Mouse (Mus musculus) heart, embryonic 10.5 days (tissue): ENCODE data around the gene Acsl5. TPM values are rescaled to one million over a fixed set of nuclear protein-coding genes. Genes with fewer than 3 reads are reported as not detected.

Experiments used
- DNase-seq: peaks from one replicate; pipeline ENCODE4 v3.0.0-alpha.2; 2017; ENCODE audit warnings: low spot score
- H3K27ac ChIP-seq: fragments of 300-500 bp; sonication (generic); 2 replicates; pipeline ENCODE4 v1.5.1; 2016; ENCODE audit warnings: mild to moderate bottlenecking
- H3K27me3 ChIP-seq: fragments of 300-500 bp; sonication (generic); 2 replicates; pipeline ENCODE4 v1.6.1; 2016; ENCODE audit warnings: mild to moderate bottlenecking; ENCODE audit not compliant: poor library complexity, insufficient read depth, severe bottlenecking
- H3K36me3 ChIP-seq: fragments of 300-500 bp; sonication (generic); 2 replicates; pipeline ENCODE4 v1.6.1; 2016; ENCODE audit warnings: mild to moderate bottlenecking, moderate library complexity
- H3K4me1 ChIP-seq: fragments of 300-500 bp; sonication (generic); 2 replicates; pipeline ENCODE4 v1.6.1; 2016; ENCODE audit warnings: mild to moderate bottlenecking
- H3K4me3 ChIP-seq: fragments of 300-500 bp; sonication (generic); 2 replicates; pipeline ENCODE4 v1.5.1; 2016; ENCODE audit warnings: mild to moderate bottlenecking, moderate library complexity
- H3K9me3 ChIP-seq: fragments of 300-500 bp; sonication (generic); 2 replicates; pipeline ENCODE4 v1.6.1; 2016; ENCODE audit warnings: mild to moderate bottlenecking, moderate library complexity
- WGBS: fragments of 180-500 bp; shearing (Covaris S2); methylation state at CpG from one replicate; pipeline ENCODE4 v1.1.7; 2016; 5-methylcytosine and 5-hydroxymethylcytosine counted together
- polyA plus RNA-seq: library from polyadenylated mRNA; unstranded; fragments of >200 nt; fragmentation: Nextera tagmentation; extraction: Ambion mirVana; gene quantifications from 2 replicates; pipeline ENCODE4 v1.2.1, GENCODE M21; 2016

Acsl5 gene
- polyA plus RNA-seq, 1 experiment from 2014 or later: 33.7 TPM

- Histone ChIP-seq H3K9me3 (no peaks in the 10 kb centered on the region), H3K36me3 (no peaks in the 10 kb centered on the region), H3K4me3 (peak overlapping the region; percentile 59), H3K27me3 (no peaks in the 10 kb centered on the region), H3K4me1 (peaks cover 17% of the 10 kb centered on the region), H3K27ac (0 out of 2 replicates have a peak overlapping the region, but pooled peaks have one; percentile 78)
- WGBS: 72% methylated on average over 8 of the region's 8 CpGs
- no peak for DNase-seq
These were observed 32.4 kb upstream of the Acsl5 start for GRCm38 (mm10) chr19:55219359-55219758.

GRCm38 (mm10) chr19:55221208-55221607 lies 30.5 kb upstream of the Acsl5 start:
- no peaks in the 10 kb centered on the region for H3K27me3 ChIP-seq
- DNase-seq: no peak

GRCm38 (mm10) chr19:55222268-55222667 lies 29.5 kb upstream of the Acsl5 start:
- DNase-seq: no peak

More at GRCm38 (mm10) chr19:55221208-55221607, 30.5 kb upstream of the Acsl5 start:
- Histone ChIP-seq H3K27ac (no peak overlapping the region), H3K4me3 (no peak overlapping the region), H3K9me3 (no peaks in the 10 kb centered on the region), H3K36me3 (no peaks in the 10 kb centered on the region), H3K4me1 (peaks cover 17% of the 10 kb centered on the region)
- 82% methylated on average over 6 of the region's 6 CpGs for WGBS

GRCm38 (mm10) chr19:55226621-55227020 lies 25.1 kb upstream of the Acsl5 start:
- WGBS: 76% methylated on average over 5 of the region's 5 CpGs
- DNase-seq: no peak
- H3K36me3 ChIP-seq: no peaks in the 10 kb centered on the region
- no peaks in the 10 kb centered on the region for H3K9me3 ChIP-seq
- 0 out of 2 replicates have a peak, but pooled peaks cover 5% of the 10 kb centered on the region for H3K4me1 ChIP-seq
- peaks cover 3% of the 10 kb centered on the region; the same call in 1 of the 2 replicates for H3K27me3 ChIP-seq
- H3K4me3 ChIP-seq: no peak overlapping the region
- no peak overlapping the region for H3K27ac ChIP-seq

More at GRCm38 (mm10) chr19:55222268-55222667, 29.5 kb upstream of the Acsl5 start:
- Histone ChIP-seq H3K36me3 (no peaks in the 10 kb centered on the region), H3K4me3 (no peak overlapping the region), H3K4me1 (peaks cover 16% of the 10 kb centered on the region), H3K27ac (no peak overlapping the region), H3K9me3 (no peaks in the 10 kb centered on the region), H3K27me3 (0 out of 2 replicates have a peak, but pooled peaks cover 3% of the 10 kb centered on the region)
- WGBS: 89% methylated on average over 9 of the region's 9 CpGs

- Histone ChIP-seq H3K4me1 (0 out of 2 replicates have a peak, but pooled peaks cover 9% of the 10 kb centered on the region), H3K4me3 (no peak overlapping the region), H3K27ac (no peak overlapping the region), H3K36me3 (no peaks in the 10 kb centered on the region), H3K27me3 (peaks cover 3% of the 10 kb centered on the region; the same call in 1 of the 2 replicates), H3K9me3 (no peaks in the 10 kb centered on the region)
- DNase-seq: no peak
- 76% methylated on average over 7 of the region's 7 CpGs for WGBS
These were observed 24.6 kb upstream of the Acsl5 start for GRCm38 (mm10) chr19:55227135-55227534.

- no peak overlapping the region for H3K27ac ChIP-seq
- no peak overlapping the region for H3K4me3 ChIP-seq
- H3K9me3 ChIP-seq: no peaks in the 10 kb centered on the region
- DNase-seq: no peak
- 68% methylated on average over 10 of the region's 10 CpGs for WGBS
- 0 out of 2 replicates have a peak, but pooled peaks cover 11% of the 10 kb centered on the region for H3K4me1 ChIP-seq
- peaks cover 3% of the 10 kb centered on the region; the same call in 1 of the 2 replicates for H3K27me3 ChIP-seq
- no peaks in the 10 kb centered on the region for H3K36me3 ChIP-seq
These were observed 20.7 kb upstream of the Acsl5 start for GRCm38 (mm10) chr19:55231081-55231480.

GRCm38 (mm10) chr19:55232136-55232535 lies 19.6 kb upstream of the Acsl5 start:
- Histone ChIP-seq H3K4me1 (0 out of 2 replicates have a peak, but pooled peaks cover 11% of the 10 kb centered on the region), H3K36me3 (no peaks in the 10 kb centered on the region), H3K4me3 (no peak overlapping the region), H3K9me3 (no peaks in the 10 kb centered on the region), H3K27ac (no peak overlapping the region), H3K27me3 (no peaks in the 10 kb centered on the region; the same call in 1 of the 2 replicates)
- no peak for DNase-seq
- 55% methylated on average over 8 of the region's 8 CpGs for WGBS

GRCm38 (mm10) chr19:55236026-55236425 lies 15.7 kb upstream of the Acsl5 start:
- DNase-seq: no peak
- Histone ChIP-seq H3K27me3 (peaks cover 4% of the 10 kb centered on the region; the same call in 1 of the 2 replicates), H3K36me3 (no peaks in the 10 kb centered on the region), H3K27ac (no peak overlapping the region), H3K4me1 (0 out of 2 replicates have a peak, but pooled peaks cover 9% of the 10 kb centered on the region), H3K4me3 (no peak overlapping the region), H3K9me3 (no peaks in the 10 kb centered on the region)
- 60% methylated on average over 2 of the region's 2 CpGs for WGBS

- 0 out of 2 replicates have a peak, but pooled peaks cover 6% of the 10 kb centered on the region for H3K4me1 ChIP-seq
- no peak for DNase-seq
- no peaks in the 10 kb centered on the region for H3K36me3 ChIP-seq
- peaks cover 8% of the 10 kb centered on the region; the same call in 1 of the 2 replicates for H3K27me3 ChIP-seq
- H3K4me3 ChIP-seq: no peak overlapping the region
- no peak overlapping the region for H3K27ac ChIP-seq
- no peaks in the 10 kb centered on the region for H3K9me3 ChIP-seq
- 61% methylated on average over 5 of the region's 5 CpGs for WGBS
These were observed 15.2 kb upstream of the Acsl5 start for GRCm38 (mm10) chr19:55236564-55236963.

GRCm38 (mm10) chr19:55239766-55240426 lies 11.8 kb upstream of the Acsl5 start:
- WGBS: 65% methylated on average over 6 of the region's 6 CpGs
- H3K4me1 ChIP-seq: peaks cover 7% of the 10 kb centered on the region; the same call in 1 of the 2 replicates
- DNase-seq: no peak
- no peak overlapping the region for H3K4me3 ChIP-seq
- no peaks in the 10 kb centered on the region for H3K9me3 ChIP-seq
- no peak overlapping the region for H3K27ac ChIP-seq
- peaks cover 8% of the 10 kb centered on the region; the same call in 1 of the 2 replicates for H3K27me3 ChIP-seq
- no peaks in the 10 kb centered on the region for H3K36me3 ChIP-seq

GRCm38 (mm10) chr19:55241186-55241645 lies 10.5 kb upstream of the Acsl5 start, which contains the start of gene Gucy2g:
TSS of gene Gucy2g (minus strand) at chr19:55241236.
- 72% methylated on average over 6 of the region's 6 CpGs for WGBS
- Histone ChIP-seq H3K9me3 (no peaks in the 10 kb centered on the region), H3K4me1 (peaks cover 12% of the 10 kb centered on the region; the same call in 1 of the 2 replicates), H3K27ac (no peak within 1 kb of the TSS), H3K4me3 (no peak within 1 kb of the TSS), H3K36me3 (no peaks in the 10 kb centered on the region), H3K27me3 (peaks cover 12% of the 10 kb centered on the region; the same call in 1 of the 2 replicates)
- no peak for DNase-seq

GRCm38 (mm10) chr19:55244791-55245231 lies 6.9 kb upstream of the Acsl5 start:
- H3K4me3 ChIP-seq: no peak overlapping the region
- peaks cover 19% of the 10 kb centered on the region; the same call in 1 of the 2 replicates for H3K4me1 ChIP-seq
- peak overlapping the region; percentile 75 for H3K27ac ChIP-seq
- peak; percentile 81 for DNase-seq
- no peaks in the 10 kb centered on the region for H3K9me3 ChIP-seq
- 19% methylated on average over 7 of the region's 7 CpGs for WGBS
- H3K27me3 ChIP-seq: peaks cover 12% of the 10 kb centered on the region; the same call in 1 of the 2 replicates
- no peaks in the 10 kb centered on the region for H3K36me3 ChIP-seq

GRCm38 (mm10) chr19:55247563-55247962 lies 4.2 kb upstream of the Acsl5 start:
- no peak for DNase-seq
- 0 out of 2 replicates have a peak, but pooled peaks cover 4% of the 10 kb centered on the region for H3K27me3 ChIP-seq
- WGBS: 57% methylated on average over 5 of the region's 5 CpGs
- H3K4me3 ChIP-seq: no peak overlapping the region
- H3K36me3 ChIP-seq: no peaks in the 10 kb centered on the region
- no peaks in the 10 kb centered on the region for H3K9me3 ChIP-seq
- peaks cover 19% of the 10 kb centered on the region; the same call in 1 of the 2 replicates for H3K4me1 ChIP-seq
- no peak overlapping the region for H3K27ac ChIP-seq
